Mouse (Mus musculus) forebrain, embryonic 14.5 days (tissue): ENCODE results near the gene Rreb1. TPM values are rescaled to one million over a fixed set of nuclear protein-coding genes. Genes with fewer than 3 reads are reported as not detected.

Experiments
- ATAC-seq: fragments of 200-750 bp; cut with Nextera tagmentation; 2 replicates; pipeline ENCODE4 v1.8.0; 2017; ENCODE audit warnings: mild to moderate bottlenecking, moderate library complexity
- DNase-seq: peaks from one replicate; pipeline ENCODE4 v3.0.0-alpha.2; 2015; ENCODE audit warnings: low spot score
- H3K27ac ChIP-seq: fragments of 300-500 bp; sonication (generic); 2 replicates; pipeline ENCODE4 v1.5.1; 2014; ENCODE audit warnings: low read depth, mild to moderate bottlenecking, control low read depth, low read length, moderate library complexity
- H3K27me3 ChIP-seq: fragments of 300-500 bp; sonication (generic); replicated peaks from 2 replicates; pipeline ENCODE4 v1.6.1; 2014; ENCODE audit warnings: low read length, control low read depth, mixed read lengths; ENCODE audit not compliant: control insufficient read depth, insufficient read depth
- H3K36me3 ChIP-seq: fragments of 300-500 bp; sonication (generic); 2 replicates; pipeline ENCODE4 v1.6.1; 2014; ENCODE audit warnings: low read length, control low read depth; ENCODE audit not compliant: control insufficient read depth, insufficient read depth
- H3K4me1 ChIP-seq: fragments of 300-500 bp; sonication (generic); 2 replicates; pipeline ENCODE4 v1.6.1; 2014; ENCODE audit warnings: antibody characterized with exemption, low read length, control low read depth; ENCODE audit not compliant: control insufficient read depth, insufficient read depth
- H3K4me2 ChIP-seq: fragments of 300-500 bp; sonication (generic); 2 replicates; pipeline ENCODE4 v1.6.1; 2014; ENCODE audit warnings: mild to moderate bottlenecking, control low read depth, low read length
- H3K4me3 ChIP-seq: fragments of 300-500 bp; sonication (generic); 2 replicates; pipeline ENCODE4 v1.5.1; 2014; ENCODE audit warnings: low read depth, low read length, control low read depth
- H3K9ac ChIP-seq: fragments of 300-500 bp; sonication (generic); 2 replicates; pipeline ENCODE4 v1.6.1; 2014; ENCODE audit warnings: mild to moderate bottlenecking, low read length, control low read depth, moderate library complexity
- H3K9me3 ChIP-seq: fragments of 300-500 bp; sonication (generic); replicated peaks from 2 replicates; pipeline ENCODE4 v1.6.1; 2016; ENCODE audit warnings: low read length, control low read depth, mixed read lengths; ENCODE audit not compliant: control insufficient read depth
- WGBS: fragments of 180-500 bp; shearing (Covaris S2); extraction: QIAGEN DNeasy Blood & Tissue Kit; methylation state at CpG from one replicate; pipeline ENCODE4 v1.1.7; 2014; 5-methylcytosine and 5-hydroxymethylcytosine counted together
- polyA plus RNA-seq: library from polyadenylated mRNA; unstranded; fragments of >200 nt; fragmentation: Nextera tagmentation; extraction: Ambion mirVana; gene quantifications from 2 replicates; pipeline ENCODE4 v1.2.1, GENCODE M21; 2014

Rreb1 gene
- polyA plus RNA-seq, 1 experiment from 2014 or later, result 1.5 TPM

DNA sequence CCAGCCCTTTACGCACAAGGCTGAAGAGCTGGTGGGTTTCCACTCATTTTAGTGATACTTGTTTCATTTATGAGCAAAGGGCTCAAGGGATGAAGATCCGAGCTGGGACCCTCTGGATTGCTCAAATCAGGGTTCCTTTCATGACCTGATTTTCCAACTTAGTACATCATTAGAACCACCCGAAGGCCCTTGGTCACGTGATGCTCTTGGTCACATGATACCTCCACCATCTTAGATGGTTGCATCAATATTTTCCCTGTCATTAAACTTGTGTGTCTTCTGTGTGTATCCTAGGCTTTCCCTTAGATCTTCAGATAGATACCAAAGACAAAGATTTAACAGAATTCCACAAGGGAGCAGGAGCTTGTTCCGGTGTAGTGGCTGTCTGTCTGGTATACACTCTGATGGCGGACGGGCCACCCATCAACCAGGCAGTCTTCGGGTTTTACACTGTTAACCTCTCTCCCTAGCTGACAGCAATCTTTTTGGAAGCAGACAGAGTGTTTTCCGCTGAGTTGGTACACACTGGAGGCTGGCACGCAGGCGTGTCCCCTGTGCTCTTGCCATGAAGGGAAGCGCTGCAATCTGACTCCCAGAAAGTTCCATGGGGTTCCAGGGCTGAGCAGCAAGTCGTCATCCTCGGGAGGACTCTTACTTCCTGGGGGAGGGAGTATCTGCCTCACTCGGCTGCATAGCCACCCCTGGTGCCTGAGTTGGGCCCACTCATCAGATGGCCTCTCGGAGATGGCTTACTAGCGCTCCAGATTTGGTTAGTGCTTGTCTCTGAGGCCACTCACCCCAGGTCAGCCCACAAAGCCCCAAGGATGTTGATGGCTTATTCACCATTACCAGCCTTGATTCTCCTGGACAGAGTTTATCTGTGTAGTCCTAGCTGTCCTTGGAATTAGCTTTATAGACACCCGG lies 60.3 kb downstream of the Rreb1 start:
- Histone ChIP-seq H3K9me3 (no peaks in the 10 kb centered on the region), H3K4me2 (no peak overlapping the region), H3K27me3 (no peaks in the 10 kb centered on the region), H3K36me3 (no peaks in the 10 kb centered on the region), H3K27ac (no peak overlapping the region), H3K4me1 (no peaks in the 10 kb centered on the region), H3K9ac (no peak overlapping the region), H3K4me3 (no peak overlapping the region)
- DNase-seq, result no peak
- 93% methylated on average over 18 of the region's 18 CpGs for WGBS
- no peak for ATAC-seq

DNA sequence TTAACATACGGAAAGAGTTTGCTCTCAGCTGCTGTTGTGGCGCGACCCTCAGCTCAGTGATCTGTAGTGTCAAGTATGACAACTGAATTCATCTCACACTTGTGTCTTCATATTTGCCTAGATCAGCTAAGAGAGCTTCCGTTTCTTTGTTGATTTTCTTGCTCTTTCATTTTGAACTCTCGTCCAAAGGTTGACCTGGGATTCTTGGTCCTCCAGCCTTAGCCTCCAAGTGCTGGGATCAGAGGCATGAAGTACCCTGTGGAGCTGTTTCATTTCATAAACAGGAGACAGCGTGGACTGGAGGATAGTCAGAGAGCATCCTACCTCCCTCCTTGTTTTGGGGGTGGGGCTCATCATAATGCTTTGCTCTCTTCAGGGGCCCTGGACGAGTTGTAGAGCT lies 65.0 kb downstream of the Rreb1 start:
- no peak overlapping the region for H3K4me2 ChIP-seq
- H3K4me3 ChIP-seq, result no peak overlapping the region
- no peak for ATAC-seq
- H3K36me3 ChIP-seq, result no peaks in the 10 kb centered on the region
- H3K9me3 ChIP-seq, result no peaks in the 10 kb centered on the region
- no peak for DNase-seq
- H3K9ac ChIP-seq, result no peak overlapping the region
- WGBS, result 81% methylated on average over 7 of the region's 7 CpGs
- H3K27me3 ChIP-seq, result no peaks in the 10 kb centered on the region
- no peaks in the 10 kb centered on the region for H3K4me1 ChIP-seq
- H3K27ac ChIP-seq, result no peak overlapping the region

DNA sequence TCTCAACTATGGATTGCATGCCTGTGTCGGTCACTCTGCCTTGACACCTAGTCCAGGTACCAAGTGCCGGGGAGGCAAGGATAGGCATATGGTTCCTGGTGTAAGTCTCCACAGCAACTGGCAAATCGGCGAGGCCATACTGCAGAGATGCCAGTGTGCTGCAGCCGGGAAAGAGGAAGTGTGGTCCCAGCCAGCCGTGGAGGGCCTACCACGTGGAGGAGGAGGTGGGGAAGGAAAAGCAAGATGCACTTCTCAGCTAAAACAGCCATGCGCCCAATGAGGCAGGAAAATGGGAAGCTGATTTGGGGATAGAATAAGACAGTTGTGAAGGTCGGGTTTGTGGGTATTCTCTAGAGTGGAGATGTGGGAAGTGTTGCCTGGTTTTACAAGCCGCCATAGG lies 65.6 kb downstream of the Rreb1 start:
- Histone ChIP-seq H3K4me1 (no peaks in the 10 kb centered on the region), H3K9me3 (no peaks in the 10 kb centered on the region), H3K9ac (no peak overlapping the region), H3K27ac (no peak overlapping the region), H3K27me3 (no peaks in the 10 kb centered on the region), H3K4me2 (no peak overlapping the region), H3K36me3 (no peaks in the 10 kb centered on the region), H3K4me3 (no peak overlapping the region)
- ATAC-seq, result no peak
- DNase-seq, result no peak
- WGBS, result 83% methylated on average over 10 of the region's 10 CpGs

DNA sequence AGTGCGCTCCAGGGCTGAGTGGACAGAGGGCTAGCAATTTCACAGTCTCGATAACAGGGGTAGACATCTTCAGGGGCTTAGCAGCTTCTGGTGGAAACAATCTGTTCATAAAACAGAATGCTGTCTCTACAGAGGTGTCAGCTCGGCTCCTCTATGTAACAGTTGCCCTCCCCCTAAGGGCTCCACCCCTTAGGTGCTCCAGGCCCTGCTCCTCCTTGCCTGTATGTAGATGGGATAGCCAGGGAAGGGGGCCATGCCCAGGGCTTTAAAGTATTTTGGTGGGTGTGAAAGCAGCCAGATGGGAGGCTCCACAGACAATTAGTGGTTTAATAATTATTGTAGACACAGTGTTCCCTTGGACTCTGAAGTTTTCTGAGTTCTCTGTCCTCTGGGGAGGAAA lies 67.0 kb downstream of the Rreb1 start:
- no peak for ATAC-seq

DNA sequence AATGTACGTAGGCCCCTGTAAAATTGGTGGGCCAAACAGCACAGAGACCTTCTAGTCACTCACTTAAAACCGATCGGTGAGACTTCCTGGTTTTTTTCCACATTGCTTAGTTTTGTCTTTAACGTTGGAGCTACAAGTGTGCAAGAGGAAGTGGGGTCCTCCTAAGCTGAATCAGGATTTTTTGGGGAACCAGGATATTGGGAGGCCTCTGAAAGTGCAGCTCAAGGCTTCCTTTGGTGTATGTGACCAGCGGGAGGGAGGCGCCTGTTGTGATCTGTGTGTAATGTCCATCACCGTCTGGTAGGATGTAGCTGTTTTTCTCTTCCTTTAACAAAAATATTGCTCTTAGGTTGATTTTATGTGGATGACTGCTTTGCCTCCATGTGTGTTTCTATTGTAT lies 67.4 kb downstream of the Rreb1 start:
- WGBS, result 89% methylated on average over 7 of the region's 7 CpGs
- Histone ChIP-seq H3K4me3 (no peak overlapping the region), H3K9me3 (no peaks in the 10 kb centered on the region), H3K9ac (no peak overlapping the region), H3K4me2 (no peak overlapping the region), H3K27ac (no peak overlapping the region), H3K36me3 (no peaks in the 10 kb centered on the region), H3K4me1 (no peaks in the 10 kb centered on the region), H3K27me3 (no peaks in the 10 kb centered on the region)
- no peak for DNase-seq
- no peak for ATAC-seq

More for the DNA sequence above, 67.0 kb downstream of the Rreb1 start:
- no peak for DNase-seq
- Histone ChIP-seq H3K27me3 (no peaks in the 10 kb centered on the region), H3K9me3 (no peaks in the 10 kb centered on the region), H3K4me1 (no peaks in the 10 kb centered on the region), H3K9ac (no peak overlapping the region), H3K4me2 (no peak overlapping the region), H3K4me3 (no peak overlapping the region), H3K36me3 (no peaks in the 10 kb centered on the region), H3K27ac (no peak overlapping the region)
- 68% methylated on average over 3 of the region's 3 CpGs for WGBS

DNA sequence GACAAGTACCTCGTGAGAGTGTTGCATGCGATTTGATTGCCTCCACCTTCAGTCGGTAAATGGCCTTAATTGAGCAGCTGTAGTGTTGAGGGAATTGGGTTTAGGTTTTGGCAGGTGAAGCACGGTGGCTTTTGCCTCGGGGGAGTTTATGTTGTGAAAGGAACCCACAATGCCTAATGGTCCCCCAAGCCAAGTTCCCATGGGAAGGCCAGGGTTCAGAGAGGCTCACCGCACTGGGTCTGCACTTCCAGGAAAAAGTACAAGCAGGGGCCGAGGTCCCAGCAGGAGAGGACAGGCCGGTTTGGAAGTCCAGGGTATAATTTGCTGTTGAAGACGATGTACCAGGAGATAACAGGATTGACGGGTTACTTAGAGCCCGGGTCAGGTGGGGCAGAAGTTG lies 68.3 kb downstream of the Rreb1 start:
- DNase-seq (no peak), ATAC-seq (no peak)
- no peaks in the 10 kb centered on the region for H3K9me3 ChIP-seq
- H3K4me3 ChIP-seq, result no peak overlapping the region
- no peak overlapping the region for H3K4me2 ChIP-seq
- no peak overlapping the region for H3K27ac ChIP-seq
- H3K9ac ChIP-seq, result no peak overlapping the region
- H3K36me3 ChIP-seq, result no peaks in the 10 kb centered on the region
- WGBS, result 77% methylated on average over 11 of the region's 11 CpGs
- H3K27me3 ChIP-seq, result no peaks in the 10 kb centered on the region
- H3K4me1 ChIP-seq, result no peaks in the 10 kb centered on the region

DNA sequence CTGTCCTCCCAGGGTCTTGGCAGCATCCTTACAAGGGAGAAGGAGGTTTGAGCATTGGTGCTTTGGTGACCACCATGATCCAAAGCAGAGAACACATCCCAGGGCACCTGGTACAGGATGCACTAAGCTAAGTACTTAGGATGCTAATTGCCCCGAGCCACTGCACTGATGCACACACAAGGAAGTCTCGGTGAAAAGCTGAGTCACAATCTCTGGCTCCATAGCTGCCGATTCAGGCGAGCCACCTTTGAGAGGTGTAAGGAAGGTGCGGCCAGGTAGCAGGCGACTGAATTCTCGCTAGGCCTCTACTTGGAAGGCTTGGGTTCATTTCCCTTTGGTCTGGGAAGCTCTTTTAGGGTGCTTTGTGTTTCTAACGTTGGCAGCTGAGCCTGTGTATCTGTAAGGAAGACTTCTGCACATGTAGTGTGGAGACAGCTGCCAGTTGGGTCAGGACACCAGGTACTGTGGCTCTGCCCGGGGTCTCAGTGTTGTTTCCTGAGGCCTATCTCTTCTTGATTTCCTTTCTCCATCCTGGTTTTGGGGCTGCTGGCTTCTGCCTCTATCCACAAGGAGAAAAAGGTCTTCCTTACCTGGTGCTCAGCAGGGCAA lies 68.9 kb downstream of the Rreb1 start:
- no peak for DNase-seq
- Histone ChIP-seq H3K9ac (no peak overlapping the region), H3K9me3 (no peaks in the 10 kb centered on the region), H3K36me3 (no peaks in the 10 kb centered on the region), H3K27ac (no peak overlapping the region), H3K4me2 (no peak overlapping the region), H3K27me3 (no peaks in the 10 kb centered on the region), H3K4me3 (no peak overlapping the region), H3K4me1 (no peaks in the 10 kb centered on the region)
- no peak for ATAC-seq
- WGBS, result 80% methylated on average over 9 of the region's 9 CpGs

DNA sequence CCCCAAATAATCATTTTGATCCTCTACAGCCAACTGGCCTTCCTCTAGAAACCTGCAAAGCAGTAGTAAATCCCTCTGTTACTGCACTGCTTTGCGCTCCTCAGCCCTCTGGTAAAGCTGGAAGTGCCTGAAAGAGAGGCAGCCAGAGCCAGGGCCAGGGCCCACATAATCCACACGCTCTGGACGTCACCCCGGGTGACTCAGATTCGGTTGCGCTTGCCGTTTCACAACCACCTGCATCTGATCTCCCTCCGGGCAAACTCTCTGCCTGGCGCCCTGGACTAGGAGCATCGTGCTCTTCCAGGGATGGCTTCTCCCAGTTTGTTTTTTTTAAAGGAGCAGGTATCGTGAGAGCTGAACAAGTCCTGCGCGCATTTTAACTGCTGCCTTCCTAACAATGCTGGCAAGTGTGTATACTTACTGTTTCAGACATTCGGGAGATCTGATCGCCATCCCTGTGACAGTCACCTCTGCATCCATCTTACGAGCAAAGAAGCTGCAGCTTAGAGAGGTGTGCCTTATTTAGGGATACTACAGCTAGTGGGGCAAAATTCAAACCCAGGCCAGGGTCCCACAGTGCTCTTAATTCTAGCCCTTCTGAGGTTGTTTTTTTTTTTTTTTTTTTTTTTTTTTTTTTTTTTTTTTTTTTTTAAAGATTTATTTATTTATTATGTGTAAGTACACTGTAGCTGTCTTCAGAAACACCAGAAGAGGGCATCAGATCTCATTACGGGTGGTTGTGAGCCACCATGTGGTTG lies 69.6 kb downstream of the Rreb1 start:
- DNase-seq (no peak), ATAC-seq (no peak)
- WGBS, result 68% methylated on average over 16 of the region's 17 CpGs

More for the DNA sequence above, 69.6 kb downstream of the Rreb1 start:
- Histone ChIP-seq H3K36me3 (no peaks in the 10 kb centered on the region), H3K4me3 (no peak overlapping the region), H3K4me2 (no peak overlapping the region), H3K4me1 (no peaks in the 10 kb centered on the region), H3K27ac (no peak overlapping the region), H3K27me3 (no peaks in the 10 kb centered on the region), H3K9me3 (no peaks in the 10 kb centered on the region), H3K9ac (no peak overlapping the region)
